ENCODE assay signal across 15 mouse cellular contexts in the genomic region with DNA sequence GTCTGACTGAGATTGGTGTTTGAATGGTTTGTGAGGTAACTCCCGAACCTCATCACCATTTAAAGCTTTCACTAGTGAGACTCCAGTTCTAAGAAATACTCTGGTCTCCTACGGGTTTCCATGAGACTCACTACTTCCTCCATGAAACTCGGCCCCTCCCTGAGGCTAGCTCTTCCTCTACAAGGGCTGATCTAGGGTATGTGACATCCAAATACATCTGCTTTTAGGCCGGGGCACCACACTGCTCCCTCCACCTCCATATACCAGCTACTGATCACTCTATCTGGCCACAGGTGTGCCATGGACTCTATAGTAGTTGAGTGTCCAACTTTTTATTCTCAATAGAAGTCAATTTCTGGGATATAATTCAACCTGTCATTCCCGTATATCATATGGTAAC.
"Had no signal": no experiment of that assay in that cellular context is flagged by ENCODE, and none has a peak within 500 bp of the region (broad histone marks: within the 10 kb centered on the region; RNA-seq: fewer than 3 reads in every experiment).

No protein-coding gene starts in this region.

- ATAC-seq: liver, embryonic 12.5 days; midbrain, embryonic 16.5 days had no signal

- H3K9ac ChIP-seq: liver, embryonic 12.5 days; liver, embryonic 14.5 days; lung, embryonic 14.5 days; midbrain, embryonic 12.5 days; neural tube, embryonic 12.5 days had no signal

- H3K27me3 ChIP-seq: liver, embryonic 12.5 days; midbrain, embryonic 12.5 days; neural tube, embryonic 12.5 days had no signal

- H3K27ac ChIP-seq: liver, embryonic 12.5 days; liver, embryonic 14.5 days; midbrain, embryonic 10.5 days; midbrain, embryonic 12.5 days; neural tube, embryonic 12.5 days had no signal

- DNase-seq: lung, adult 18-20 months; lung, embryonic 14.5 days; lung, postnatal 14 days; lung, postnatal 4 days; midbrain, embryonic 14.5 days; right cerebral cortex, postnatal 14 days; thymus, adult 2 months; thymus, postnatal 25 days; thymus, postnatal 4 days had no signal

- H3K9me3 ChIP-seq: liver, embryonic 12.5 days; midbrain, embryonic 10.5 days; midbrain, embryonic 12.5 days; neural tube, embryonic 12.5 days had no signal

- H3K4me1 ChIP-seq: liver, embryonic 12.5 days; midbrain, embryonic 12.5 days; neural tube, embryonic 12.5 days had no signal

- H3K4me3 ChIP-seq: liver, embryonic 12.5 days; midbrain, embryonic 10.5 days; midbrain, embryonic 12.5 days; neural tube, embryonic 12.5 days had no signal

- H3K4me2 ChIP-seq: liver, embryonic 12.5 days; lung, embryonic 14.5 days; midbrain, embryonic 12.5 days; neural tube, embryonic 12.5 days had no signal

- H3K36me3 ChIP-seq: liver, embryonic 12.5 days; midbrain, embryonic 10.5 days; midbrain, embryonic 12.5 days; neural tube, embryonic 12.5 days had no signal
